In the genomic region with DNA sequence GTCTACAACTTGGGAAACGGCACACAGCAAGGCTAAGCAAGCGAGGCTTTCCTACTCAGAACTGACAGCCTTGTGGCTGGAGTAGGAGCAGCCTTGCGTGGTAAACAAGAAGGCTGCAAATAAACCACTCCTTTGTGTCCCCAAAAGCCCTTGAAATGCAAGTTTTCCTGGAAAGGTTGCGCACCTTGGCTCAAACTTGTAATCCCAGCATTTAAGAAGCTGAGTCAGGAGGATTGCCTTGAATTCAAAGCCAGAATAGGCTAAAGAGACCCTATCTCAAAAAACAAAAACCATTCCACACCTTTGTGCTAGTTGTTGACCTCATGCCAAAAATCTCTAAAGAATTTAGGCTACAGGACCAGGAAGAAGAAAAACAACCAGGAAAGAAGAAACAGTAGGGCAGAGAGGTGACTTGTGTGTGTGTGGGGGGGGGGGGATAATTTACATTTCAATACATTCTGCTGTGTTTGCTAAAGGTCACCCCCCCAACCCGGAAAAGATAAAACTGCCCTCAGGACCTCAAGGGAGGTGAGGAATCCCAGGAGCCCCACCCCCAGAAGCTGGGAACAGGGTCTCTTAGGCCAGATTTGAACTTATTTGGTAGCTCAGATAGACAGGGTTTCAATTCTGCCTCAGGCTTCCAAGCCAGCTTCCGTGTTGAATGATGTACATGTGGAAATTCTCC, we compare ENCODE assay signal across 16 mouse cellular contexts.
"Had no signal": no experiment of that assay in that cellular context is flagged by ENCODE, and none has a peak within 500 bp of the region (broad histone marks: within the 10 kb centered on the region; RNA-seq: fewer than 3 reads in every experiment).

No protein-coding gene starts in this region.

- H3K4me1 ChIP-seq: limb, embryonic 12.5 days; lung, embryonic 15.5 days; neural tube, embryonic 12.5 days had no signal

- H3K4me3 ChIP-seq: layer of hippocampus, adult 2 months; limb, embryonic 12.5 days; midbrain, embryonic 15.5 days; neural tube, embryonic 12.5 days had no signal

- H3K36me3 ChIP-seq: limb, embryonic 12.5 days; liver, embryonic 13.5 days; lung, embryonic 15.5 days; midbrain, embryonic 15.5 days; neural tube, embryonic 12.5 days had no signal

- H3K9ac ChIP-seq: limb, embryonic 12.5 days; liver, embryonic 13.5 days; liver, postnatal 0 days; midbrain, embryonic 15.5 days; neural tube, embryonic 12.5 days had no signal

- H3K27me3 ChIP-seq: limb, embryonic 12.5 days; liver, embryonic 13.5 days; lung, embryonic 15.5 days; megakaryocyte, embryonic 14.5 days; midbrain, embryonic 15.5 days; neural tube, embryonic 12.5 days had no signal

- H3K27ac ChIP-seq: layer of hippocampus, adult 2 months; macrophage; midbrain, embryonic 15.5 days; neural tube, embryonic 12.5 days had no signal

- ATAC-seq: liver, postnatal 0 days; midbrain, embryonic 15.5 days had no signal

- DNase-seq: kidney, adult 18-20 months; liver; liver, embryonic 13.5 days; liver, postnatal 0 days; lung, postnatal 14 days; spleen, adult 18-20 months; thymus, adult 18-20 months; thymus, postnatal 14 days had no signal

- H3K9me3 ChIP-seq: limb, embryonic 12.5 days; liver, embryonic 13.5 days; lung, embryonic 15.5 days; megakaryocyte, embryonic 14.5 days; midbrain, embryonic 15.5 days; neural tube, embryonic 12.5 days had no signal

- H3K4me2 ChIP-seq: midbrain, embryonic 11.5 days; midbrain, embryonic 15.5 days; neural tube, embryonic 12.5 days had no signal
